Mouse (Mus musculus): ENCODE data around the gene Gm5415. TPM values are rescaled to one million over a fixed set of nuclear protein-coding genes. Genes with fewer than 3 reads are reported as not detected.
"Not testable (repeated sequence)": the region's sequence is repeated elsewhere in the genome, so short reads cannot be mapped to it uniquely, and the experiment has no call there.

Gm5415 gene
- total RNA-seq (2021), result not detected

DNA sequence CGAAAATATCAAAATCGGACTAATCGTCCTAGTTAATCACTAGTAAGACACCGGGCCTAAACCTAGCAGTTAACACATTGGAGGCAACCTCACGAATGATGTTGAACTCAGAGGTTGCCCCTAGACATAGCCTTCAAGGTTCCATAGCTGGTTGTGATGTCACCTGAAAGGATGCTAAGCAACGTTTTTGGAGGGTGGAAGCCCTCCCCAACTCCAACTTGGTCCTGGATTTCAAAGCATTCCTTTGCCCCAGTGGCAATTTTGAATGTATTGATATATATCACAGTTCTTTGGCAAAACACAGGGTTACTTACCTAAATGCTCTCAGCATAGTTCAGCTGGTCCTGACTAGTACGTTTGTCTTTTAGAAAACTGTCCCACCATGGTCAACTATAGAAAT is at the start of gene Gm5415:
TSS of gene Gm5415 (minus strand) at position 101 of the 400 bp plus-strand sequence.
- intact Hi-C loops (cut with DNase I); DNase-seq: not testable (repeated sequence)

GRCm38 (mm10) chr1:32568901-32569300 is 21.8 kb upstream of the Gm5415 start:
- no peak for DNase-seq
- intact Hi-C loops (cut with DNase I), result no loop called here

DNA sequence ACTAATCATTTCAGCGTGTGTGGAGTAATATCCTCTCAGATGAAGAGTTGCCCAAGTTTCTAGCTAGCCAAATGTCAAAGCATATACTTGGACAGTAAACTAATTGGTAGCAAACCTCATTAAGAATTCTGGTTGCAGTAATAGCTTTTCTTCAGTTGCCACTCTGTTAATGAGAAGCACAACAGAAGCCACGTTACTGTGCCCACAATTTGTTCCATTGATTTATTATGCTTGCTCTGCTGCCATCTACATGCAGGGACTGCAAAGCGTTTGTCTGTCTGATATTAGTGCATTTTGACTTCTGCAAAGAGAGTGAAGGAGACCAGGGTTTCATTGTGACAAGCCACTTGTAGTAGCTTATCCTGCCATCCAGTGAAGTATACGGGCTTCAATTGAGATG is 6.8 kb upstream of the Gm5415 start:
- no peak for DNase-seq
- intact Hi-C loops (cut with DNase I), result no loop called here

DNA sequence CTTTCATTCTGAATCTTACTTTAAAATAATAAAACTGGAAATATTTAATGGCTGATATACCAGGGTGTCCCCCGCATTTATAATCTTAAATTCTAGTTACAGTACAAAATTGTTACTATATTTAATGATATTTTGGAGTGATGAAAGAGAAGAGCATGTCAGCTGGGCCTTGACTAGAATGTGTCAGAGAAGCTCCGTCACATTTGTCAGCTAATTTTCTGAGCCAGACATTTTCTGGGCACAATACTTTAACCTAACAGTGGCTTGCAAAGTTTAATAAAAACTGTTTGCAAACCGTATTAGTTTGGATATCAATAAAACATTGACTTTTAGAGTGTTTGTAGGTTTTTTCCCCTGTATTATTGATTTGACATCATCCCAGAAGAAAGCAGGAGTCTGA is 6.4 kb upstream of the Gm5415 start:
- intact Hi-C loops (cut with DNase I), result no loop called here
- DNase-seq, result no peak

- intact Hi-C loops (cut with DNase I), result no loop called here
- no peak for DNase-seq
Observed at GRCm38 (mm10) chr1:32503381-32503780, 43.7 kb downstream of the Gm5415 start.

Data from left cerebral cortex, postnatal 4 days (tissue).